Mouse (Mus musculus) hindbrain, embryonic 16.5 days (tissue): ENCODE measurements around the gene Kif18a. TPM values are rescaled to one million over a fixed set of nuclear protein-coding genes. Genes with fewer than 3 reads are reported as not detected.

Experiments
- ATAC-seq: fragments of 200-750 bp; cut with Nextera tagmentation; 2 replicates; pipeline ENCODE4 v1.8.0; 2017; ENCODE audit warnings: moderate TSS enrichment, moderate library complexity
- H3K27ac ChIP-seq: fragments of 300-500 bp; sonication (generic); 2 replicates; pipeline ENCODE4 v1.5.1; 2014; ENCODE audit warnings: low read depth, mild to moderate bottlenecking, control low read depth, low read length, moderate library complexity
- H3K27me3 ChIP-seq: fragments of 300-500 bp; sonication (generic); replicated peaks from 2 replicates; pipeline ENCODE4 v1.6.1; 2014; ENCODE audit warnings: low read length; ENCODE audit not compliant: control insufficient read depth, insufficient read depth
- H3K36me3 ChIP-seq: fragments of 300-500 bp; sonication (generic); 2 replicates; pipeline ENCODE4 v1.6.1; 2014; ENCODE audit warnings: mild to moderate bottlenecking, low read length, moderate library complexity, mixed read lengths; ENCODE audit not compliant: control insufficient read depth, insufficient read depth
- H3K4me1 ChIP-seq: fragments of 300-500 bp; sonication (generic); 2 replicates; pipeline ENCODE4 v1.6.1; 2014; ENCODE audit warnings: low read depth, low read length; ENCODE audit not compliant: control insufficient read depth, insufficient read depth
- H3K4me2 ChIP-seq: fragments of 300-500 bp; sonication (generic); 2 replicates; pipeline ENCODE4 v1.6.1; 2014; ENCODE audit warnings: mild to moderate bottlenecking, low read length, control low read depth, moderate library complexity
- H3K4me3 ChIP-seq: fragments of 300-500 bp; sonication (generic); 2 replicates; pipeline ENCODE4 v1.5.1; 2014; ENCODE audit warnings: mild to moderate bottlenecking, low read length, control low read depth, moderate library complexity
- H3K9ac ChIP-seq: fragments of 300-500 bp; sonication (generic); 2 replicates; pipeline ENCODE4 v1.6.1; 2014; ENCODE audit warnings: low read depth, mild to moderate bottlenecking, control low read depth, low read length, moderate library complexity
- H3K9me3 ChIP-seq: fragments of 300-500 bp; sonication (generic); 2 replicates; pipeline ENCODE4 v1.6.1; 2014; ENCODE audit warnings: mild to moderate bottlenecking, low read length, moderate library complexity; ENCODE audit not compliant: control insufficient read depth
- WGBS: fragments of 180-500 bp; shearing (Covaris S2); extraction: QIAGEN DNeasy Blood & Tissue Kit; methylation state at CpG from one replicate; pipeline ENCODE4 v1.1.7; 2014; 5-methylcytosine and 5-hydroxymethylcytosine counted together
- polyA plus RNA-seq: library from polyadenylated mRNA; unstranded; fragments of >200 nt; fragmentation: Nextera tagmentation; extraction: Ambion mirVana; gene quantifications from 2 replicates; pipeline ENCODE4 v1.2.1, GENCODE M21; 2015

Kif18a gene
- polyA plus RNA-seq, 1 experiment from 2014 or later, result 4.8 TPM

GRCm38 (mm10) chr2:109335765-109336164, 55.2 kb downstream of the Kif18a start:
- ATAC-seq, result no peak
- WGBS, result 94% methylated on average over 1 of the region's 1 CpGs
- no peak overlapping the region for H3K9ac ChIP-seq

DNA sequence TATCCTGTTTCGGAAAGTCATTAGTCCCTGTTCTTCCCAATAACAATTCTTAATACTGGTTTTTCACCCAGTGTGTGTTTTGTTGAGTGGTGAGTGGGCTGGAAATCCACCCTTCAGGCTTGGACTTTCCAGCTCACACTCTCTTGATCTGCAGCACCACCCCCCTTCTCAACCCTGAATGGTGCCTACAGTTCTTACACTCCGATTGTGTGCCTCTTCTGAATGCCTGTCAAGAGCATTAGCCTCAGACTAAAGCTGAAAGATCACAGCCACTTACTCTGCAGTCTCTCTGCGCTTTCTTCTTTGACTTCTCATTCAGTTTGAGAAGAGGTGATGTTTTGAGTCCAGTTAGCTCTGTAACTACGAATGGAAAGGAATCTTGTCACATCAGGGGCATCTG, 64.8 kb downstream of the Kif18a start:
- no peak overlapping the region for H3K4me3 ChIP-seq
- no peaks in the 10 kb centered on the region for H3K4me1 ChIP-seq
- H3K4me2 ChIP-seq, result no peak overlapping the region
- 69% methylated on average over 4 of the region's 4 CpGs for WGBS
- H3K27me3 ChIP-seq, result no peaks in the 10 kb centered on the region
- no peaks in the 10 kb centered on the region for H3K9me3 ChIP-seq
- no peak overlapping the region for H3K27ac ChIP-seq
- ATAC-seq, result no peak
- H3K9ac ChIP-seq, result no peak overlapping the region
- no peaks in the 10 kb centered on the region for H3K36me3 ChIP-seq

More at GRCm38 (mm10) chr2:109335765-109336164, 55.2 kb downstream of the Kif18a start:
- no peaks in the 10 kb centered on the region for H3K36me3 ChIP-seq
- no peaks in the 10 kb centered on the region for H3K27me3 ChIP-seq
- no peak overlapping the region for H3K4me2 ChIP-seq
- no peaks in the 10 kb centered on the region for H3K4me1 ChIP-seq
- no peak overlapping the region for H3K4me3 ChIP-seq
- no peaks in the 10 kb centered on the region for H3K9me3 ChIP-seq
- no peak overlapping the region for H3K27ac ChIP-seq

GRCm38 (mm10) chr2:109348742-109349141, 68.2 kb downstream of the Kif18a start:
- no peak overlapping the region for H3K4me3 ChIP-seq
- no peak overlapping the region for H3K27ac ChIP-seq
- H3K27me3 ChIP-seq, result no peaks in the 10 kb centered on the region
- no peak overlapping the region for H3K4me2 ChIP-seq
- H3K9ac ChIP-seq, result no peak overlapping the region
- ATAC-seq, result no peak
- WGBS, result 83% methylated on average over 4 of the region's 4 CpGs
- no peaks in the 10 kb centered on the region for H3K36me3 ChIP-seq
- H3K9me3 ChIP-seq, result no peaks in the 10 kb centered on the region
- no peaks in the 10 kb centered on the region for H3K4me1 ChIP-seq

DNA sequence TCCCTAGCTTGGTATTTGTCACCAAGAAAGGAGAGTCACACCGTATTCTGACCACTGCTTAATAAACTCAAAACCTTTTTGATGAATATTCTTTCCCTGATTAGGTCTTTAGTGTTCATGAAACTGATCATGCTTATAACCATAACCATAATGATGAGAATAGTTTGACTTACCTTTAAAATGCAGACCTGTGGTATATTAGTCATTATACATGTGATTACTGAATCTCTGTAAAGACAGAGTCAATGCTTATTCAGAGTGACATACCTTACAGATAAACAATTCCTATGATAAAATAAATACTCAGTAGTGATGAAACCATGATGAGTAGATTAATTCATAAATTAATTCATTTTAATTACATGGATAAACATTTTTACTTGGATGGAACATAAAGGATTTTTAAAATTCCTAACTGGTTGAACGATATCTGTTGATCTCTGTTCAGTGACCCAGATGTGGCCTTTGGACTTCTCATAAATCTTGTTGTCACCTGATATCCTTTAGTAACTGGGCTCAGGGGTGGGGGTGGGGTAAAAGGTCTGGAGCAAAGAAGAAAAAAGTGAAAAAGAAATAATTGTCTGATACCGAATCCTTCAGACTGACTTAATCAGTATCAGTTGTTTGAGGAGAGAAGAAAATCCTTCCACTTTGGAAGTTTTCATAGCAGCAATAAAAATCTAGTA, 78.1 kb downstream of the Kif18a start:
- no peaks in the 10 kb centered on the region for H3K9me3 ChIP-seq
- no peak for ATAC-seq
- 60% methylated on average over 3 of the region's 3 CpGs for WGBS

GRCm38 (mm10) chr2:109365962-109366361, 85.4 kb downstream of the Kif18a start:
- no peak overlapping the region for H3K27ac ChIP-seq
- 82% methylated on average over 1 of the region's 1 CpGs for WGBS
- no peaks in the 10 kb centered on the region for H3K9me3 ChIP-seq
- no peak for ATAC-seq
- no peaks in the 10 kb centered on the region for H3K4me1 ChIP-seq
- no peak overlapping the region for H3K4me2 ChIP-seq
- no peaks in the 10 kb centered on the region for H3K27me3 ChIP-seq
- H3K36me3 ChIP-seq, result no peaks in the 10 kb centered on the region
- H3K4me3 ChIP-seq, result no peak overlapping the region
- no peak overlapping the region for H3K9ac ChIP-seq

More for the DNA sequence above, 78.1 kb downstream of the Kif18a start:
- no peak overlapping the region for H3K4me3 ChIP-seq
- no peaks in the 10 kb centered on the region for H3K36me3 ChIP-seq
- no peak overlapping the region for H3K9ac ChIP-seq
- no peak overlapping the region for H3K4me2 ChIP-seq
- no peaks in the 10 kb centered on the region for H3K27me3 ChIP-seq
- H3K4me1 ChIP-seq, result no peaks in the 10 kb centered on the region
- no peak overlapping the region for H3K27ac ChIP-seq

DNA sequence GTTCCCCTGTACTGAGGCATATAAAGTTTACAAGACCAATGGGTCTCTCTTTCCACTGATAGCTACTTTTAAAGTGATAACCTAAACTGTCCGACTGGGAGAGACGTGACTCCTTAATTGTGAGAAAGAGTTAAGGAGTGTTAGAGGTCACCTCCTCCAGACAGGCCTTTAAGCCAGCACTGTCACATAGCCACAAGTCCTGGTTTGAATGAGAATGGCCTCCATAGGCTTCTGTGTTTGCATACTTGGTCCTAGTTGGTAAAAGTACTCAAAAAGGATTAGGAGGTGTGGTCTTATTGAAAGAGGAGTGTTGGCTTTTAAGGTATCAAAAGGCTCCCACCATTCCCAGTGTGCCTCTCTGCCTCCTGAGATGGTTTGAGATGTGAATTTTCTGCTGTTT, 94.3 kb downstream of the Kif18a start:
- Histone ChIP-seq H3K27me3 (no peaks in the 10 kb centered on the region), H3K9me3 (no peaks in the 10 kb centered on the region), H3K27ac (no peak overlapping the region), H3K4me3 (no peak overlapping the region), H3K36me3 (no peaks in the 10 kb centered on the region), H3K4me1 (no peaks in the 10 kb centered on the region), H3K9ac (no peak overlapping the region), H3K4me2 (no peak overlapping the region)
- no peak for ATAC-seq
- 40% methylated on average over 2 of the region's 2 CpGs for WGBS

DNA sequence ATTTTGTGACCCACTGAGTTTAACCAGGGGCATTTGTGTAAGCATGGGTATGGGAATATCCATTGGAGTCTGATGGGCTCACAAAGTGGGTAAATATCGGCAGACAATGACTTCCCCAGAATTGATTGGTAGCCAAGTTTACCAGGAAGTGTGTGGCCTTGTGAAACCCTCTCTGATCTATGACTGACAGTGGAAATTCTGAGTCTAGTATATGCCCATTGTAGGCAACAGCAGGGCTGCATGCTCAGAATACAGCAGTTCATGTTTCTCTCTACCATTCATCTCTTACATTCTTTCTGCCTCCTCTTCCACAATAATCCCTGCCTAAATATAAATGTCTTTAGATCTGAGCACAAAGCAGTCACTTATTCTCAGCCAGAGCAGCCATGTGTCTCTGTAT, 103.5 kb downstream of the Kif18a start:
- Histone ChIP-seq H3K4me1 (no peaks in the 10 kb centered on the region), H3K27ac (no peak overlapping the region), H3K9me3 (no peaks in the 10 kb centered on the region), H3K27me3 (no peaks in the 10 kb centered on the region), H3K36me3 (no peaks in the 10 kb centered on the region), H3K4me3 (no peak overlapping the region), H3K4me2 (no peak overlapping the region), H3K9ac (no peak overlapping the region)
- WGBS, result 61% methylated on average over 1 of the region's 1 CpGs
- no peak for ATAC-seq

GRCm38 (mm10) chr2:109386211-109386610, 105.7 kb downstream of the Kif18a start:
- H3K27me3 ChIP-seq, result no peaks in the 10 kb centered on the region

GRCm38 (mm10) chr2:109388733-109389132, 108.2 kb downstream of the Kif18a start:
- H3K4me2 ChIP-seq, result no peak overlapping the region
- no peaks in the 10 kb centered on the region for H3K36me3 ChIP-seq
- no peak overlapping the region for H3K4me3 ChIP-seq
- no peaks in the 10 kb centered on the region for H3K9me3 ChIP-seq
- no peaks in the 10 kb centered on the region for H3K4me1 ChIP-seq
- no peak overlapping the region for H3K9ac ChIP-seq
- no peak overlapping the region for H3K27ac ChIP-seq
- no peaks in the 10 kb centered on the region for H3K27me3 ChIP-seq
- 84% methylated on average over 5 of the region's 5 CpGs for WGBS
- no peak for ATAC-seq

More at GRCm38 (mm10) chr2:109386211-109386610, 105.7 kb downstream of the Kif18a start:
- ATAC-seq, result no peak
- H3K9ac ChIP-seq, result no peak overlapping the region
- 19% methylated on average over 1 of the region's 1 CpGs for whole genome bisulfite sequencing
- H3K4me3 ChIP-seq, result no peak overlapping the region
- H3K36me3 ChIP-seq, result no peaks in the 10 kb centered on the region
- H3K27ac ChIP-seq, result no peak overlapping the region
- no peaks in the 10 kb centered on the region for H3K9me3 ChIP-seq
- no peak overlapping the region for H3K4me2 ChIP-seq
- no peaks in the 10 kb centered on the region for H3K4me1 ChIP-seq
